Mouse (Mus musculus) kidney, adult 2 months (tissue): ENCODE measurements at regions not wholly inside any gene's neighbourhood (a gene's known extent, or its start where the extent isn't known, plus 50 kb on each side); places are given as distances from the start of the nearest gene placed in this dataset.

Source experiments
- CTCF ChIP-seq: fragments of 200-500 bp; conservative IDR thresholded peaks from 2 replicates; pipeline ENCODE4 v1.5.1; 2011; ENCODE audit warnings: low read depth, mild to moderate bottlenecking, control low read depth, low read length, moderate library complexity, mixed read lengths; ENCODE audit not compliant: insufficient read depth, insufficient read length
- POLR2A ChIP-seq: fragments of 200-500 bp; IDR thresholded peaks from one replicate; pipeline ENCODE4 v1.6.1; 2011; ENCODE audit warnings: low read depth, low read length, control low read depth

DNA sequence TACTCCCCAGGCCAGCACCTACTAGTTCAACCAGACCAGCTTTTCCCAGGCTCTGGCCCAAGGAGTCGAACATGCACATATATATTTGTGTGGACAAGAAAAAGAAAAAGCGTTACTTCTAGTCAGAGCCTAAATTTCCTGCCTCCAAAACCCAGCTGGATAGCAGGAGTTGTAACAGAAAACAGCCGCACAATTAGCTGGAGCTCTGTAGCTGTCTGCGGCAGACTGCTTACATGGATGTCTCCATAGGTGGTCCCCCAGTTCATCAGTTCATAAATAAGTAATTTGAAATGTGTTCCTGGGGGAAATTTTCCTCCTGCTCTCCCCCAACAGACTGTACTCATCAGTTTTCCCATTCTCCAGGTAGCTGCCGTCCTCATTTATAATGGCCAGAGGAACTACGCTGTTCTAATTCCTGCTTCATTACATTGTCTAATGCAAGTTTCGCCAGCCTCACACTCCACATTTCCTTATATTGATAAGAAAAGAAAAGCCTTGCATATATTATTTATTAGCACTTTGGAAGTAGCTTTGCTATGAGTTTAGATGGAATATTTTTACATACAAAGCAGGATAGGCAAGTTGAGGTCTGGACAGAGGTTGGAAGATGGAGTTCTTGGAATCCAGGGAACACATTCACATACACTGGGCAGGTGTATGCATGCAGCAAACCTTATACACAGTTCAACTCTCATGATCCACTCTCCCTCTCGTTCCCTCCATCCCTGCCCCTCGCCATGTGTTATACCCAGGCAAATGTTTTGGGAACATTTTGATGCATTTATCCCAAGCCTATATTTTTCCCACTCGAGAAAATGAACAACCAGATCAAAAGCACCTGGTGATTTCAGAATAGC, 337.2 kb upstream of the Clint1 start:
- TF ChIP-seq CTCF (no peak), POLR2A (no peak)
